Mouse (Mus musculus) T-helper 2 cell (primary cell): ENCODE results near the gene Bcl2l13.
"Not testable (repeated sequence)": the region's sequence is repeated elsewhere in the genome, so short reads cannot be mapped to it uniquely, and the experiment has no call there.

Experiments used
- in situ Hi-C: fragments of 300-600 bp; cut with MboI, MseI; formaldehyde crosslinking; loops from one replicate; pipeline ENCODE4 v1.15.1; 2025; ENCODE audit warnings: high pct_unique_total_duplicates

Bcl2l13 gene

GRCm38 (mm10) chr6:120835474-120836374, at the start of gene Bcl2l13:
TSS of gene Bcl2l13 (plus strand) at chr6:120836212.
- in situ Hi-C loops: loop anchor here (5.0 kb wide), 1 partner anchor 478 kb away; no protein-coding TSS in a partner anchor

- in situ Hi-C loops: loop anchor here (10.0 kb wide), 1 partner anchor 1363 kb away; no protein-coding TSS in a partner anchor
Measured at GRCm38 (mm10) chr6:120788068-120788607, 47.9 kb upstream of the Bcl2l13 start.

- in situ Hi-C loops: loop anchor here (10.0 kb wide), 1 partner anchor 1364 kb away; no protein-coding TSS in a partner anchor
Measured at GRCm38 (mm10) chr6:120788904-120789303, 47.1 kb upstream of the Bcl2l13 start.

GRCm38 (mm10) chr6:120790153-120790552, 45.9 kb upstream of the Bcl2l13 start:
- in situ Hi-C loops: no loop called here

GRCm38 (mm10) chr6:120790717-120791116, 45.3 kb upstream of the Bcl2l13 start:
- in situ Hi-C loops: no loop called here

GRCm38 (mm10) chr6:120792947-120793346, 43.1 kb upstream of the Bcl2l13 start:
- in situ Hi-C loops: no loop called here

- in situ Hi-C loops: no loop called here
Measured at GRCm38 (mm10) chr6:120795422-120796086, 40.5 kb upstream of the Bcl2l13 start.

- in situ Hi-C loops: no loop called here
Measured at GRCm38 (mm10) chr6:120796111-120796510, 39.9 kb upstream of the Bcl2l13 start.

GRCm38 (mm10) chr6:120798019-120798418, 38.0 kb upstream of the Bcl2l13 start:
- in situ Hi-C loops: no loop called here

GRCm38 (mm10) chr6:120798905-120799304, 37.1 kb upstream of the Bcl2l13 start:
- in situ Hi-C loops: no loop called here

GRCm38 (mm10) chr6:120799581-120800041, 36.4 kb upstream of the Bcl2l13 start:
- in situ Hi-C loops: no loop called here

- in situ Hi-C loops: no loop called here
Measured at GRCm38 (mm10) chr6:120806999-120807737, 28.8 kb upstream of the Bcl2l13 start.

GRCm38 (mm10) chr6:120807738-120808081, 28.3 kb upstream of the Bcl2l13 start:
- in situ Hi-C loops: no loop called here

GRCm38 (mm10) chr6:120811999-120812398, 24.0 kb upstream of the Bcl2l13 start:
- in situ Hi-C loops: not testable (repeated sequence)

GRCm38 (mm10) chr6:120819294-120819693, 16.7 kb upstream of the Bcl2l13 start:
- in situ Hi-C loops: no loop called here

GRCm38 (mm10) chr6:120820144-120820543, 15.9 kb upstream of the Bcl2l13 start:
- in situ Hi-C loops: no loop called here

GRCm38 (mm10) chr6:120820941-120821340, 15.1 kb upstream of the Bcl2l13 start:
- in situ Hi-C loops: no loop called here

- in situ Hi-C loops: no loop called here
Measured at GRCm38 (mm10) chr6:120821715-120822114, 14.3 kb upstream of the Bcl2l13 start.

- in situ Hi-C loops: no loop called here
Measured at GRCm38 (mm10) chr6:120822307-120822928, 13.6 kb upstream of the Bcl2l13 start, which contains the start of gene Atp6v1e1. TSS of gene Atp6v1e1 (minus strand) at chr6:120822793.

- in situ Hi-C loops: no loop called here
Measured at GRCm38 (mm10) chr6:120822937-120823614, 12.9 kb upstream of the Bcl2l13 start.
